Comparison of ENCODE assay signal across 26 mouse cellular contexts in genomic region chr17:17393300-17393699, GRCm38 (mm10). TPM values are rescaled to one million over a fixed set of nuclear protein-coding genes. Genes with fewer than 3 reads are reported as not detected.
DNase-seq lines count a peak whose midpoint lies in the region; ATAC-seq and TF ChIP-seq lines count a peak whose summit lies in the region.
"Had no signal": no experiment of that assay in that cellular context is flagged by ENCODE, and none has a peak within 500 bp of the region (broad histone marks: within the 10 kb centered on the region; RNA-seq: fewer than 3 reads in every experiment).

No protein-coding gene starts in this region.

- H3K27me3 ChIP-seq in cerebellum, adult 2 months (ENCODE audit: control insufficient read depth, insufficient read depth, low read length): no peaks in the 10 kb centered on the region
- H3K27me3 ChIP-seq in forebrain, embryonic 14.5 days (replicated peaks; ENCODE audit: control insufficient read depth, insufficient read depth, low read length): no peaks in the 10 kb centered on the region
- H3K27me3 ChIP-seq in forebrain, embryonic 11.5 days (ENCODE audit: control insufficient read depth, insufficient read depth, low read length): no peaks in the 10 kb centered on the region
- no peaks in the 10 kb centered on the region for H3K27me3 ChIP-seq in midbrain, embryonic 13.5 days
- H3K27me3 ChIP-seq: CH12.LX; embryonic facial prominence, embryonic 13.5 days; heart, embryonic 15.5 days; liver, embryonic 13.5 days; megakaryocyte, embryonic 14.5 days had no signal

- no peak for TF ChIP-seq POLR2A in cerebellum, adult 2 months (IDR thresholded peaks at IDR 0.05; ENCODE audit: borderline replicate concordance, insufficient read depth, low read length)

- 26% methylated on average over 6 of the region's 6 CpGs for WGBS in cerebellum, adult 2 months
- 57% methylated on average over 6 of the region's 6 CpGs for WGBS in forebrain, embryonic 14.5 days
- WGBS in forebrain, embryonic 11.5 days: 88% methylated on average over 6 of the region's 6 CpGs
- WGBS in midbrain, embryonic 13.5 days: 88% methylated on average over 6 of the region's 6 CpGs

- H3K4me1 ChIP-seq in cerebellum, adult 2 months (ENCODE audit: control insufficient read depth, insufficient read depth, low read length): no peaks in the 10 kb centered on the region
- H3K4me1 ChIP-seq in forebrain, embryonic 14.5 days (ENCODE audit: control insufficient read depth, insufficient read depth, low read length): peaks cover 6% of the 10 kb centered on the region
- peaks cover 4% of the 10 kb centered on the region; the same call in 1 of the 2 replicates for H3K4me1 ChIP-seq in forebrain, embryonic 11.5 days (replicated peaks; ENCODE audit: control insufficient read depth, insufficient read depth, low read length)
- no peaks in the 10 kb centered on the region for H3K4me1 ChIP-seq in midbrain, embryonic 13.5 days (replicated peaks)
- H3K4me1 ChIP-seq: embryonic facial prominence, embryonic 13.5 days; heart, embryonic 10.5 days; heart, embryonic 15.5 days; liver, embryonic 13.5 days had no signal

- ATAC-seq in forebrain, embryonic 14.5 days: peak; percentile 66
- no peak for ATAC-seq in forebrain, embryonic 11.5 days (replicated peaks; ENCODE audit: low FRiP score)
- ATAC-seq in midbrain, embryonic 13.5 days: no peak
- ATAC-seq: lung, postnatal 0 days had no signal

- peak; percentile 22 for DNase-seq in cerebellum, adult 9-10 months
- DNase-seq in cerebellum, adult 2 months: no peak
- DNase-seq in forebrain, embryonic 14.5 days (ENCODE audit: low spot score): peak; percentile 71
- DNase-seq in forebrain, embryonic 11.5 days (ENCODE audit: low spot score): no peak
- peak; percentile 35 to 45 for DNase-seq in layer of hippocampus, adult 2 months (ENCODE audit: low spot score in 2 of 2)
- DNase-seq in layer of hippocampus, adult 9-10 months (ENCODE audit: low spot score): no peak
- peak; percentile 39 to 49 for DNase-seq in layer of hippocampus, adult 8-10 months (ENCODE audit: low spot score in 2 of 2)
- DNase-seq: adrenal gland, postnatal 36 days; cerebellum, adult 11 months; gastrocnemius, postnatal 14 days; liver, embryonic 13.5 days; lung, adult 18-20 months; lung, postnatal 4 days; right cerebral cortex, postnatal 25 days had no signal

- no peak overlapping the region for H3K4me3 ChIP-seq in cerebellum, adult 2 months (replicated peaks; ENCODE audit: insufficient read depth, low read depth, low read length)
- no peak overlapping the region for H3K4me3 ChIP-seq in forebrain, embryonic 14.5 days (ENCODE audit: low read depth, low read length)
- H3K4me3 ChIP-seq in forebrain, embryonic 11.5 days (ENCODE audit: low read depth, low read length): no peak overlapping the region
- H3K4me3 ChIP-seq in layer of hippocampus, adult 2 months: no peak overlapping the region
- H3K4me3 ChIP-seq in midbrain, embryonic 13.5 days (replicated peaks): no peak overlapping the region
- H3K4me3 ChIP-seq: embryonic facial prominence, embryonic 13.5 days; heart, embryonic 10.5 days; heart, embryonic 15.5 days; left cerebral cortex, adult 2 months; liver, embryonic 13.5 days; megakaryocyte, embryonic 14.5 days had no signal

- H3K9me3 ChIP-seq in forebrain, embryonic 14.5 days (replicated peaks; ENCODE audit: control insufficient read depth, low read length): no peaks in the 10 kb centered on the region
- no peaks in the 10 kb centered on the region for H3K9me3 ChIP-seq in forebrain, embryonic 11.5 days (ENCODE audit: control insufficient read depth, low read length)
- H3K9me3 ChIP-seq in midbrain, embryonic 13.5 days: no peaks in the 10 kb centered on the region
- H3K9me3 ChIP-seq: embryonic facial prominence, embryonic 13.5 days; heart, embryonic 10.5 days; heart, embryonic 15.5 days; liver, embryonic 13.5 days; megakaryocyte, embryonic 14.5 days had no signal

- H3K36me3 ChIP-seq in forebrain, embryonic 14.5 days (ENCODE audit: control insufficient read depth, insufficient read depth, low read length): peaks cover 32% of the 10 kb centered on the region
- H3K36me3 ChIP-seq in forebrain, embryonic 11.5 days (ENCODE audit: control insufficient read depth, insufficient read depth, low read length): no peaks in the 10 kb centered on the region; the same call in 1 of the 2 replicates
- peaks cover 27% of the 10 kb centered on the region for H3K36me3 ChIP-seq in midbrain, embryonic 13.5 days

- no peak overlapping the region for H3K9ac ChIP-seq in forebrain, embryonic 14.5 days (ENCODE audit: low read length)
- H3K9ac ChIP-seq in forebrain, embryonic 11.5 days (ENCODE audit: low read length): no peak overlapping the region
- H3K9ac ChIP-seq in midbrain, embryonic 13.5 days (replicated peaks): no peak overlapping the region
- H3K9ac ChIP-seq: embryonic facial prominence, embryonic 13.5 days; heart, embryonic 15.5 days; liver, embryonic 13.5 days had no signal

- no peak overlapping the region for H3K27ac ChIP-seq in cerebellum, adult 2 months (ENCODE audit: insufficient read depth, low read length)
- no peak overlapping the region for H3K27ac ChIP-seq in forebrain, embryonic 14.5 days (ENCODE audit: low read depth, low read length)
- no peak overlapping the region for H3K27ac ChIP-seq in forebrain, embryonic 11.5 days (ENCODE audit: low read depth, low read length)
- H3K27ac ChIP-seq in layer of hippocampus, adult 2 months: peak overlapping the region; percentile 68
- H3K27ac ChIP-seq in midbrain, embryonic 13.5 days: no peak overlapping the region
- H3K27ac ChIP-seq: embryonic facial prominence, embryonic 13.5 days; heart, embryonic 10.5 days; heart, embryonic 15.5 days; kidney, postnatal 0 days; left cerebral cortex, adult 2 months; liver, embryonic 13.5 days had no signal

- H3K4me2 ChIP-seq in forebrain, embryonic 14.5 days (ENCODE audit: low read length): no peak overlapping the region
- no peak overlapping the region for H3K4me2 ChIP-seq in forebrain, embryonic 11.5 days (ENCODE audit: low read depth, low read length, severe bottlenecking)
- no peak overlapping the region for H3K4me2 ChIP-seq in midbrain, embryonic 13.5 days (replicated peaks)
- H3K4me2 ChIP-seq: embryonic facial prominence, embryonic 13.5 days; heart, embryonic 15.5 days; liver, embryonic 13.5 days had no signal

- TF ChIP-seq CTCF in cerebellum, adult 2 months (IDR thresholded peaks at IDR 0.05; ENCODE audit: borderline replicate concordance, insufficient read depth, low read depth, low read length): no peak
- TF ChIP-seq CTCF in layer of hippocampus, adult 2 months (conservative IDR thresholded peaks at IDR 0.05): no peak

RNA-seq across cellular contexts. Expression of gene Lix1, which starts 9.2 kb away (rescaled TPM):
- polyA plus RNA-seq in cerebellum, adult 2 months (2012; rRNA removed): 8.4 and 9.6 TPM in 2 replicates
- polyA plus RNA-seq in forebrain, embryonic 14.5 days (2014; fragmentation: Nextera tagmentation; extraction: Ambion mirVana): 25.0 and 26.9 TPM in 2 replicates
- polyA plus RNA-seq in forebrain, embryonic 11.5 days (2014; fragmentation: Nextera tagmentation; extraction: Ambion mirVana): 89.3 and 106 TPM in 2 replicates
- total RNA-seq in layer of hippocampus, adult 2 months (2021): 10 to 100 TPM; 71.8 to 77.6 TPM
- total RNA-seq in layer of hippocampus, adult 8-10 months (2022): 10 to 100 TPM; 64.0 to 78.4 (median 71.9) TPM
- 19.4 and 21.6 TPM in 2 replicates for polyA plus RNA-seq in midbrain, embryonic 13.5 days (2015; fragmentation: Nextera tagmentation; extraction: Ambion mirVana)
- total RNA-seq: common myeloid progenitor, adult 5-6 weeks; monocyte, adult 5-6 weeks had no signal
- polyA plus RNA-seq: activated CD4-positive, CD25-positive, alpha-beta regulatory T cell, adult 4 months had no signal

RNA-seq across cellular contexts. Expression of gene Riok2, which starts 19.2 kb away (rescaled TPM):
- polyA plus RNA-seq in cerebellum, adult 2 months (2012; rRNA removed): 25.9 and 27.5 TPM in 2 replicates
- polyA plus RNA-seq in forebrain, embryonic 14.5 days (2014; fragmentation: Nextera tagmentation; extraction: Ambion mirVana): 30.7 and 33.8 TPM in 2 replicates
- 29.6 and 33.6 TPM in 2 replicates for polyA plus RNA-seq in forebrain, embryonic 11.5 days (2014; fragmentation: Nextera tagmentation; extraction: Ambion mirVana)
- 10 to 100 TPM; 19.8 to 21.3 TPM for total RNA-seq in layer of hippocampus, adult 2 months (2021)
- total RNA-seq in layer of hippocampus, adult 8-10 months (2022): 10 to 100 TPM; 20.1 to 23.9 (median 21.9) TPM
- polyA plus RNA-seq in midbrain, embryonic 13.5 days (2015; fragmentation: Nextera tagmentation; extraction: Ambion mirVana): 27.0 and 30.7 TPM in 2 replicates

Comparison
In these comparisons a context has a peak if more than half of its experiments do, and no peak if none do; other contexts are left out.
1. DNase-seq: peak in cerebellum, adult 9-10 months (single experiment), forebrain, embryonic 14.5 days (single experiment), layer of hippocampus, adult 2 months (2 of 2) and layer of hippocampus, adult 8-10 months (2 of 2); none in cerebellum, adult 2 months (0 of 2), forebrain, embryonic 11.5 days (single experiment) and layer of hippocampus, adult 9-10 months (single experiment).